Mouse (Mus musculus) retina, postnatal 1 day (tissue): Measurements from ENCODE around the gene Mrc1.
"Not testable (repeated sequence)": the region's sequence is repeated elsewhere in the genome, so short reads cannot be mapped to it uniquely, and the experiment has no call there.

Source experiments
- DNase-seq: peaks from one replicate; pipeline ENCODE4 v3.0.0-alpha.2; 2012

The Mrc1 gene

GRCm38 (mm10) chr2:14229149-14229548 is at the start of gene Mrc1:
Mrc1 (plus strand) TSS chr2:14229392.
- no peak for DNase-seq

DNA sequence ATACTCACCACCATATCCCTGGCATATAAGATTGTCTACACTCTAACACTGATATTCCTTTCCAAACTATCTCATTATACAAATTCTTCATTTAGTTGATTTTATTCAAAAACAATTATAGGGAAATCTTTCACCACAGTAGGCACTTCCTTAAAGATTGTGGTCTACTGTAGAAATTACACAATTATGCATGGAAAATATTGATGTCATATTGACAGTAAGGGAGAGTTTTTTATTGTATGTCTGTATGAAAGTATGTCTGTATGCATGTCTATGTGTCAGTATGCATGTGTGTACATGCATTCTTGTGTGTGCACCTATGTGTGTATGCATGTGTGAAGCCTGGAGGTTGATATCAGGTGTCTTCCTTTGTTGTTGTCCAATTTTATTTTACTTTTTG is 44.8 kb upstream of the Mrc1 start:
- no peak for DNase-seq

GRCm38 (mm10) chr2:14190684-14191083 is 38.5 kb upstream of the Mrc1 start:
- no peak for DNase-seq

- no peak for DNase-seq
Observed at GRCm38 (mm10) chr2:14191601-14192000, 37.6 kb upstream of the Mrc1 start.

DNA sequence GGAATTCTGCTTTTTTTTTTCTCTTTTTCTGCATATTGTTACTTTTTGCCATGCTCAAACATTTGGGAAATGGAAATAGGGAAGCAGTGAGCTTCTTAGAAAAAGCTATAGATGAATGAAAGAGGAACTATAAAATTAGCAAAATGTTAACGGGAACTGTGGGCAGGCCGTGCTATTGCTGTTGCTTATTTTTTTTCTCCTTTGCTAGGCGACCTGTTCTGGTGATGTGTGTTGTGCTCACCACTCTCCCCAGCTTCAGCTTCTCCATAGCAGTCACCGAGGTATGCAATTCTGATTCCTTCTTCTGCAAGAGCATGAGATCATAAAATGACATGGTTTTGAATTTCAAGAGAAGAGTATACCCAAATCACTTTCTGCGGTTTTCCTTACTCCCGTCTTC is 37.1 kb upstream of the Mrc1 start:
- DNase-seq, result no peak

- not testable (repeated sequence) for DNase-seq
Observed at GRCm38 (mm10) chr2:14198325-14198903, 30.8 kb upstream of the Mrc1 start.

DNA sequence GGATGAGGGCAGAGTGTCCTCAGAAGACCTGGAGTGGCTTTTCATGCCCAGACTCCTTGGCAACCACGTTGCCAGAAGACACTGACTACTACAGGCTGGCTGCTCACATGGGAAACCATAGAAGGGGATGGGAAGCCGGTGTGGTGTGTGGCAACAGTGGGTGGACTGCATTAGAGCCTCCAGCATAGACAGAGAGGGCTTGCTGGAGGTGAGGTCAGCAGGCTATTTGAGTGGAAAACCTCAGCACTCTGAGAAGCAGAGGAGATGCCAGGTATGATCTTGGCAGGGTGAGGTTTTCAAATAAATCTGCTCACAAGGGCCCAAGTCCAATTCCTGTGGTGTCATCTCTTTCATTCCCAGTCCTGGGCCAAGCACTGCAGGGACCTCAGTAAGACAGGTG is 29.6 kb upstream of the Mrc1 start:
- DNase-seq, result no peak

- not testable (repeated sequence) for DNase-seq
Observed at GRCm38 (mm10) chr2:14200879-14201445, 28.2 kb upstream of the Mrc1 start.

DNA sequence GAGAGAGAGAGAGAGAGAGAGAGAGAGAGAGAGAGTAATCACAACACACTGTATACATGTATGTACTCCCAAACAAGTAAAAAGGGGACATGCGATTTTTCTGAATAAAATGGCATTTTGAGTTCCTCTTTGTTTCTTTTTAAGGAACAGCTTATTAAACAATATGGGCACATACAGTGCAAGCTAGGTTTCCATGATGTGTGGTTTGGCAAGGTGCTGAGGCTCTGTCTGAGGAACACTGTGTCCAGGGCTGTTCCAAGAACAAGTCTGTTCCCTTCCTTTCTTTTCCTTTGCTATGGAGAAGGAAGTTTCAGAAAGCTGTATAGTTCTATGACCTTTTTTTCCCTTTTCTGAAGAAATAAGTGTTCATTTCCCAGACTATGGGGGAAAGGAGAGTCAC is 24.9 kb upstream of the Mrc1 start:
- no peak for DNase-seq

DNA sequence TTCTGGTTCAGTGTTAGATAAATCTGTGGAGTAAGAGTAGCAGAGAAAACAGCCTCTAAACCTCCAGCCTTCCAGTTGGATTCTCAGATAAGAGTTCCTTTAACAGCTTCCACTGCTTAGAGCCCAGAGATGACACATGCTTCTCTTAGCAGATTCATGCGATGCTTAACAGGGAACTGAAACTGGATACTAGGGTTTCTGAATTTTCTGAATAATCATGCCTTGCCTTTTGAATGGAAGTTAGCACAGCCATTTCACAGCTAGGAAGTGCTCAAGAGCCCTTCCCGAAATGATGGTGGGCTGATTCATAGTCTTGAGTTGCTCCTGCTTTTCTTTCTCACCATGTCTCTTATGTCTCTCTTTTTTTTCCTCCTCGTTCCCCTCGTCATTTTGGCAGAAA is 22.4 kb upstream of the Mrc1 start:
- no peak for DNase-seq

DNA sequence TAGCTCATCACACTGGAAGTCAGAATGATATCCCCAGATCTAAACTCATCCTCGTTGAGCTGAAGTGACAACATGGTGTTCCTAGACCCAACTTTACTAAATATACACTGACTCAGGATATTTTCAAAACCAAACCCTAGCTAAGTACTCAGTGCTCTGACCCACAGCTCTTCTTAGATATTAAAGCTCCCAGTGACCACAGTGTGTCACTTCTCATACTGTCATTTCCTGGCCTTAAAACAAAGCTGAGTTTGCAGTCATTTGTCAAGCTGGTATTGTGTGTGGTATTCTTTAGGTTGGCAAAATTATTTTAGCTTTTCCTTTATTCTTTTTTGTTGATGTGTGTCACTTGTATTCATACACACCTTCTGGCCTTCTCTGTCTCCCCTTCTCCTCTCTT is 18.5 kb upstream of the Mrc1 start:
- DNase-seq, result no peak

- no peak for DNase-seq
Observed at GRCm38 (mm10) chr2:14211606-14212005, 17.6 kb upstream of the Mrc1 start.

- no peak for DNase-seq
Observed at GRCm38 (mm10) chr2:14214764-14215163, 14.4 kb upstream of the Mrc1 start.

- DNase-seq, result no peak
Observed at GRCm38 (mm10) chr2:14216653-14217052, 12.5 kb upstream of the Mrc1 start.

DNA sequence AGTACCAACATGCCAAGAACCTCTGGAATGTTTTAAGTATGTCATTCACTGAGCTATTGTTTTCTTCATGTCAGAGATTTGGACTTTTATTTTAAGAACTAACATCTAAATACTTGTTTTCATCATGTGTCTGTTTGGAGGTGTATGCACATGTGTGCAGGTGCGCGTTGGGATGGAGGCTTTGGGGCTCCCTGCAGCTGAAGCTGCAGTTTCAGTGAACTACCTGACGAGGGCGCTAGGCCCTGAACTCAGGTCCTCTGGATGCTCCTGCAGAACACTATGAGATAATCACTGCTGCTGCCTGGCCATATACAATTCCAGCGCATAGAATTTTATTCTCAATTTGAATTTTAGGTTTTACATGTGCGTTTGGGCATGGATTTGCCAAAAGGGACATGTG is 11.1 kb upstream of the Mrc1 start:
- no peak for DNase-seq

- no peak for DNase-seq
Observed at GRCm38 (mm10) chr2:14224387-14224786, 4.8 kb upstream of the Mrc1 start.

GRCm38 (mm10) chr2:14228495-14228894 is 697 bp upstream of the Mrc1 start:
- no peak for DNase-seq

GRCm38 (mm10) chr2:14229979-14230378 is 787 bp downstream of the Mrc1 start:
- no peak for DNase-seq

DNA sequence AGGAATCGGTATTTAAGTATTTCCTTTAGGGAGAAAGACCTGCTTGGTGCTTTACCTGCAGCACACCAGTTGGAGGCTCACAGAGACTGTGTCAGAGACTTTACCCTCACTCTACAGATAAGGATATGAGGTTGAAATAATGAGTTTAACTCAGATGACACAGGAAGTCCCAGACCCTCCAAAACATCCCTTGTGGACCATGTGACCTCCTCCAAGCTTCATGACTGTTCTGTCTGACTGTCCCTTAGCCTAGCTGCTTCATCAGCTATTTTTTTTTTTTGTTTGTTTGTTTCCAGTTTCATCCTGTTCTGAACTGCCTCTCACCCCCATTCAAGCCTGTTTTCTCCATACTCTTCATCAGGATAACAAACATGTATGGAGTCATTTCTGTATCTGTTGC is 3.7 kb downstream of the Mrc1 start:
- no peak for DNase-seq

GRCm38 (mm10) chr2:14233983-14234382 is 4.8 kb downstream of the Mrc1 start:
- DNase-seq, result no peak

DNA sequence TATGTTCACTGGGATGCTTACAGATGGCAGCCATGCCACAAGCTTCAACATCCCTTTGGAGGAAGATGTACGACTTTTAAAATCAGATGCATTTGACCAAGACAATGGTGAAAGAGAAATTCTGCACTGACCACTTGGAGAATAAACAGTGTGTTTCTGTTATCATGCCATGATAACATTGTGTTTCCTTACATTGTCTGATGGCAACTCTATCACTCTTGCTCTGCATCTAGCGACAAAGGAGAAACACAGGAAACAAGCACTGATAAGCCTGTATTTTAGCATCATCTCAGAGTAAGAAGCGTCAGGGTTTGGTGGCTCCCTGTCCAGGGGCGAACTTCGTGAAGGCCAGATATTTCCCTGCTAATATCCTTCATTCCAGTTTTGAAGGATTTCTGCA is 6.1 kb downstream of the Mrc1 start:
- DNase-seq, result no peak

DNA sequence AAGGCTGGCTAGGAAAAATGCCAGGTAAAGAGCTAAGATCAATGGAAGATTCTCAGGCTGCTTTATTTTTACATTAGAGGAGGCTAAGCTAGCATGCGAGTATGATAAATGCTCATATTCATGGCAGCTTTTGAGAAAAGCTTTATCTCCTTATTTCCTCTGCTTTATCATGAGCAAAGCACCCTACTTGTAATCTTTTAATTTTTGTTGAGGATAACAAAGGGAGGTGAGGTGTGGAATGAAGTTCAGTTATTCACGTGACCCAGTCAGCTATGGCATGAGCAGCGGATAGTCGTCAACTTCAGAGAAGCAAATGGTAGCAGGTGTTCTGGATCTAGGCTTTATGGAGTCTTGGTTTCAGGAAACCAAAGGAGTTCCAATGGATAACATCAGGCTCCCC is 7.7 kb downstream of the Mrc1 start:
- DNase-seq, result no peak

DNA sequence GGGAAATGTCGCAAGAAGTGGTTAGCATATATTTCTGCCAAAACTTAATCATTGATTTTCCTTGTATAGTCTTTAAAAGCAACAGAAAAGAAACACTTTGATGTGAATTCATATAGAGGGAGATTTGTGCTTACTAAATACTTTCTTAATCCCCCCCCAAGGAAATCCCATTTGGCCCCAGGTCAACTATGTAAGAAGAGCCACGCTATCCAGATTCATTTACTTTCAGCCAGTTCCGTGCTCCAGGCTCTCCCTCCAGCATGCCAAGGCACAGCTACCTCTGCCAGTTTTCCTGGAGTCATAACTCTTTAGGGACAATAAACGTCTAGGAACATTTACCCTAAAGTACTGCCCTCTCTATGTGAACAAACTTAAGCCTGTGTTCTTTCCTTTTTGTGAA is 8.5 kb downstream of the Mrc1 start:
- DNase-seq, result no peak

GRCm38 (mm10) chr2:14239151-14239550 is 10.0 kb downstream of the Mrc1 start:
- no peak for DNase-seq

DNA sequence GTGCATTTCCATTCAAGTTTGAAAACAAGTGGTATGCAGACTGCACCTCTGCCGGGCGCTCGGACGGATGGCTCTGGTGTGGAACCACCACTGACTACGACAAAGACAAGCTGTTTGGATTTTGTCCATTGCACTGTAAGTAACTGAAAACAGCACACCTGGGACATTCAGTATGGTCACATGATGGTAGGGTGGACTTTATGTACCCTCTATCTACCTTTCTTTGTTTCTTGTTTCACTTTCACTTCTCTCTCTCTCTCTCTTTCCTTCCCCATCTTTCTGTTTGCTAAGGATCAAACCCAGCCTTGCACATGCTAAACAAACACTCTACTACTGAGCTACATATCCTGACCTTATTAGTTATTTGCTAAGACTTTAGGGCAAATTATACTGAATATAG is 15.0 kb downstream of the Mrc1 start:
- no peak for DNase-seq
